Mouse (Mus musculus): ENCODE results near the gene Rergl.

Gene Rergl

DNA sequence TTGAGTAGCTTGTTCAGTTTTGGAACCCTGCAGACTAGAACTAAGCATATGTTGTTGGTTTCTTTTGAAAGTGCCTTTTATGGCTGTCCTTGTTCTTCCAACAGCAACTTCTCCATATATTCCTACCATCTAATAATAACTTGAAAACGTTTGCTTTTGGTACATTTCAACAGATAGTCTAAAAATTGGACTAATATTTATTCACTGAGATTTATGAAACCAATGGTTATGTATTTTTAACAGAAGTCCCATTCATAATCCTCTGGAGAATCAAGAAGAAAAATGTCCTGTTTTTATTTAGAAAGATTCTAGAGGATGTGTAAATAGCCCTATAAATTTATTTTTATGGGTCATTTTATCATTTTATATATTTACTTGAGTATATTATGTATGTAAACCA lies at the start of gene Rergl:
Gene Rergl, minus strand, starts transcription at position 101 of the 400 bp plus-strand sequence.
- DNase-seq, result no peak

DNA sequence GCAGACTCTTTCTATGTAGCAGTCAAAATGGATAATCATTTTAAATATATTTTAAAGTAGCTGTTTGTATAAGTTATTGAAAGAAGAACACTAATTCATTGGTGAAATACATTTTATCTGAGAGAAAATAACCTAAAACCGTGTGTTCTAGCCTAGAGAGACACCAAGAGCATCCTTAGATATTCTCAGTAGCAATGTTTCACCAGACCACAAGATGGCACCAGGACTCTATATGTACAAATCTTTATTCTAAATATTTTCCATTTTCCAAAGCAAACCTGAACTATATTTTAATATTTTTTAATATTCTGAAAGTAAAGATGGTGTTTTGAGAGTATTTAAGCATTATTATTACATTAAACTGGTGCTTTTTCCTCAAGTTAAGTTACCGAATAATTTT lies 36.7 kb upstream of the Rergl start:
- DNase-seq, result peak; percentile 8 to 10

DNA sequence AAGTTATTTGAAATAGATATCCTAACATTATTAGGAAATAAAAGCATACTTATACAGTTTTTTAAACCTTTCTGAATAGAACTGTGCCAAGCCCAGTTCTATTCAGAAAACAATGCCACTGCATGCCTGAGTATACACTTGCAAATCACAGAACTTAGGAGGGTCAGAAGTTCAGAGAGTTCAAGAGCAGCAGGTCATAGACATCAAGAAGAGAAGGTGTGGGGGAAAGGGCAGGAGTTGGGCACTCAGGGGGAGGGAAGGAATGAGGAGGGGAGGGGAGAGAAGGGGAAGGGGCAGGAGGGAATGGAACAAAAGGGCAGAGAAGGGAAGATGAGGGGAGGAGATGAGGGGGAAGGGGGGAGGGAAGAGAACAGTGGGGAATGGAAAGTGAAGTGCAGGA lies 23.6 kb upstream of the Rergl start:
- no peak for DNase-seq

DNA sequence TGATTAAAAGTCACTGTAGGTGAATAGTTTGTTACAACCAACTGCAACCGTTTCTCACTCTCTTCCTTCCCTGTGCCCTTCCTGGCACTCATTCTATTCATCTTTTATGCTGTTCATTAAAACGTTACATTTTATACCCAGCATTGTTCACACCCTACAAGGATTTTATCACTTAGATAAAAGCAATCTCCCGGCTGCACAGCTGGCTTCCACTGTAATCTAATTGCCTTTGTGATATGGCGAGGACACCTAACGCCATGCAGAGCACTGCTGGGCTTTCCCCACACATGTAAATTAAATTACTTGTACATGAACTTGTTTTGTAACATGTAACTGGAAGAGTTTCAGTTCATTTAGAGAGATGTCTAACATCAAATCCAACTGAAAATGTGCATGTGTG lies 22.5 kb upstream of the Rergl start:
- DNase-seq, result no peak

DNA sequence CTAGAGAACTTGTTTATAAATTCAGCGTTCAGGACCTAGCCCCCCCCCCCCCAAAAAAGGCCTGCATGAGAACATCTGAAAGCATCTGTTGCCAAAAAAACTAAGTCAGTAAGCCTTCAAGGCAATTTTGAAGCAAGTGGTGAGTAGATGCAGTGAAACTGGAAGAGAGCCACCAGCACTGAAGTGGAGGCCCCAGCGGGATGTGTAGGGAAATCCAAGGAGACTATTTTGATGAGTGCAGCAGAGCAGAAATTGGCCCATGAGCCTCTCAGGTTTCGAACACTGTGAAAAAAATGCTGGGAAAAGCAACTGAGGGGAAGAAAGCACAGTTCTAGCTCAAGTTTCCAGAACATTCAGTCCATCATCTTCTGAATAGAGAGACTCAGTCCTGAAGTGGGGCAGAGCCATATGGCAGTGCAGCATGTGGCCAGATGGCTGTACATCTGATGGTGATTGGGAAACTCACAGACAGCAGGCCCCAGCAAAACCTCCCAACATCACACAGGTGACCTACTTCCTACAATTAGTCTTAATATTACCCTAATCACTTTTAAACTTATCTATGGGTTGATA lies 13.2 kb upstream of the Rergl start:
- peak; percentile 41 to 61 for DNase-seq

DNA sequence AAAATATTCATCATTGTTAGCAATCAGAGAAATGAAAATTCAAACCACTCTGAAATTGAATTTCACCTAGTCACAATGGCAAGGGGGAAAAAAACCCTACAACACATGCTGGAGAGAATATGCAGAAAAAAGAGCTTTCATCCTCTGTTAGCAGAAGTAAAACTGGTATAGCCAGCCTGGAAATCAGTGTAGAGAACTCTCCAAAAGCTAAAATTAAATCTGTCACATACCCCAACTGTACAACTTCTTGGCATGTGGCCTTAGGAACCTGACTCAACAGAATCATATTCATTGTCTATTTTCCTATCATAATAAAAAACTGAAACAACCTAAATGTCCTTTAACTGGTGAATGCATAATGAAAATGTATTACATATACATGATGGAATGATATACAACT lies 22.0 kb downstream of the Rergl start:
- DNase-seq, result no peak

DNA sequence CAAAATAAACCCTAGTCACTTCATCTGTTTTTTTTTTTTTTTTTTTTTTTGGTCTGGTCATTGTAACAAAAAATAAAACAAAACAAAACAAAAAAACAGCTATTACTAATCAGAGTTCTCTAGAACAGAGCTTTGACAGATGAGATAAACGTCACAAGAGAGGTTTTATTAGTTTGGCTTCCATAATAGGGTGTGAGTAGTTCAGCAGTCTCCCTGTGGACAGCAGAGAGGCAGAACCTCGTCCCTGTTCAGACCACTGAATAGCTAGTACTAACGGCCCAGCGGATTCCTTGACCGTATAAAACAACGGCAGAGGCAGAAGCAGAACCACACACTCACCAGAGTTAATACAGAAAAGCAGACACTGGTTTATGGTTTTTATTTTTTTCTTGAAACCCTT lies 36.8 kb downstream of the Rergl start:
- no peak for DNase-seq

DNA sequence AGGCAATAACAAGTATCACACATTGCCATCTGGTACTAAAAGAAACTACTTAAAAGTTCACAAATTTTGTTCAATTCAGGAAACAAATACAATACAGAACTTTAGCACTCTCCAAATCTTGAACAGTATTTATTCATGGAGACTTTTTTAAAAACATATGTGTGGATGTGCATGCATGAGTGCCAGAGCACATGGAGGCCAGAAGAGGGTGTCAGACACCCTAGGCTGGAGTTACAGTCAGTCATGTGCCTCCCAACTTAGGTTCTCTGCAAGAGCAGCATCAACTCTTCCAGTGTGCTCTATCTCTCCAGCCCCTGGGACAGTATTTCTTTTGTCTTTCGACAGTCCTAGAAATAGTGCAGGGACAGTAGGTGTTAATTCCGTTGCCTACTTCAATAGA lies 37.5 kb downstream of the Rergl start:
- DNase-seq, result no peak

DNA sequence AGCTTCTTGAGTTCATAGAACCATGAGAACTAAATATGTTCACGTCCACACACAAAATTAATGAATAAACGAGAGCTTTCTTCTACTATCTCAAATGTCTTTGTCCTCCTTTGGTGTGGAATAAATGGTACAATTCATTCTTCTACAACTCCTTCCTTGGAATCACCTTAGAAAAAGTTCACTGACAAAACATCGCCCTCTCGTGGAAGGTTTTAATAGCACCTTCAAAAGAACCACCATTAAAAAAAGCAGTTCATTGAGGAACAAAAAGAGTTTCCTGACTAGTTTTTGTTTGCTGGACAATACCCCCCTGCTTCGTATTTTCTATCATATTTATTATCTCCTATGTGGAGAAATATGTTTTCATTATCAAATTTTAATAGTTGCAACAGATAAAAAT lies 40.7 kb downstream of the Rergl start:
- peak; percentile 6 to 17 for DNase-seq

DNA sequence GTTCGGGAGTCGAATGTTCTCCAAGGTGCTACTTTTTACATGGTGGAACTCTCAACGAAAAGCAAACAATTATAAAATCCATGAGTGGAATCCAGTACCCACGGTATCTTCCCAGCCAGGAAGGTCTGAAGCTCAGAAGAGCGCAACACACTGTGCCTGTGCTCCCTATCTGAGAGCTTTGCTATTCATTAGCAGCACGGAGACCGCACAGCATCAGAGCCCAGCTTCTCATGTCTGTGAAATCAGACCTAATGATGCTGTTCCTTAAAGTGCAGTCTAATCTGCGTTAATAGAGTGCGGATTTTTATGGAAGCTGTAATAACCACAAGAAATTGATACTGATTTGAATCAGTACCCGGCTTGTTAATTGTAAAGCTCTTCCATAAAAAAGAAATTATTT lies 41.3 kb downstream of the Rergl start:
- DNase-seq, result no peak

DNA sequence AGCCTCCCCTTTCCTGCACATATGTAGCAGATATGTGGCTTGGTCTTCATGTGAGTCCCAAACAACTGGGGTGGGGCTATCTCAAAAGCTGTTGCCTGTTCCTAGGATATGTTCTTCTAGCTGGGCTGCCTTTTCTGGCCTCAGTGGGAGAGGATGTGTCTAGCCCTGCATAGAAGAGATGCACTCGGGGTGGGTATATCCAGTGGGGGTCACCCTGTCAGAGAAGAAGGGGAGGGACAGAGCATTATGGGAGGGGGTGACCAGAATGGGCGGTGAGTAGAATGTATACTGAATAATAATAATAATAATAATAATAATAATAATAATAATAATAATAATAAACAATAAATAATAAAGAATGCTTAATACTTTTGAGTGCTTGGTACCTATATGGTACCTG lies 57.8 kb downstream of the Rergl start:
- DNase-seq, result no peak

Measured in cerebellum, postnatal 14 days (tissue).